Mouse (Mus musculus): Measurements from ENCODE around the gene Cdc5l.

DNA sequence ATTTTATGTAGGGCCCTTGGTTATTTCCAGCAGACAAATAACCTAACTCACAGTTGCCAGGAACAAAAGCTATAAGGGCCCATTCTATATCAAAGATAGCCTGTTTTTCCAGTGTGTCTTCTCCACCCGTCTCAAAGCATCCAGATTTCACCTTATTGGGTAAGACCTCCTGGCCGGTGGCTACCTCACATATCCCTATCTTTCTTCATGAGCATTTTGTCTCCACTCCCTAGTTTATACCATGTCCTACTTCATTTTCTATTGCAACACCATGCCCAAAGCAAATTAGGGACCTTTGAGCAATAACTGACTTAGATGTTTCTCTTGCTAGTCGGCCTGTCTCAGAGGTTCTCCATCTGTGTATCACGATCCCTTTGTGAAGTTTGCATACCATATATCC is 85.6 kb downstream of the Cdc5l start:
- TF ChIP-seq CTCF (IDR thresholded peaks at IDR 0.05; ENCODE audit: low read depth, low read length) (no peak), EP300 (IDR thresholded peaks at IDR 0.05; ENCODE audit: insufficient read depth, low read depth, low read length) (no peak)
